Mouse (Mus musculus) monocyte, adult 5-6 weeks (primary cell): ENCODE data around the gene Il17d. TPM values are rescaled to one million over a fixed set of nuclear protein-coding genes. Genes with fewer than 3 reads are reported as not detected.
A peak's percentile ranks its signal among the peaks of the same experiment; 100 is the strongest.

Experiments
- ATAC-seq: fragments of 153-309, 156-312 bp; replicated peaks from 2 replicates; pipeline ENCODE4 v1.8.0; 2017; ENCODE audit warnings: mild to moderate bottlenecking; ENCODE audit not compliant: low TSS enrichment, insufficient number of reproducible peaks, severe bottlenecking, poor library complexity, low FRiP score
- total RNA-seq: library from RNA; stranded (forward); fragments of 200-1000, 200-491, 200-594 nt; gene quantifications from 3 replicates; pipeline ENCODE4 v1.2.3, GENCODE M21; 2017

Il17d gene
- total RNA-seq, 1 experiment from 2014 or later: not detected

- ATAC-seq: peak; percentile 98
Observed at GRCm38 (mm10) chr14:57571155-57572133, 46.9 kb downstream of the Il17d start, which contains the start of gene Eef1akmt1. Gene Eef1akmt1 (minus strand): TSS chr14:57571612.

DNA sequence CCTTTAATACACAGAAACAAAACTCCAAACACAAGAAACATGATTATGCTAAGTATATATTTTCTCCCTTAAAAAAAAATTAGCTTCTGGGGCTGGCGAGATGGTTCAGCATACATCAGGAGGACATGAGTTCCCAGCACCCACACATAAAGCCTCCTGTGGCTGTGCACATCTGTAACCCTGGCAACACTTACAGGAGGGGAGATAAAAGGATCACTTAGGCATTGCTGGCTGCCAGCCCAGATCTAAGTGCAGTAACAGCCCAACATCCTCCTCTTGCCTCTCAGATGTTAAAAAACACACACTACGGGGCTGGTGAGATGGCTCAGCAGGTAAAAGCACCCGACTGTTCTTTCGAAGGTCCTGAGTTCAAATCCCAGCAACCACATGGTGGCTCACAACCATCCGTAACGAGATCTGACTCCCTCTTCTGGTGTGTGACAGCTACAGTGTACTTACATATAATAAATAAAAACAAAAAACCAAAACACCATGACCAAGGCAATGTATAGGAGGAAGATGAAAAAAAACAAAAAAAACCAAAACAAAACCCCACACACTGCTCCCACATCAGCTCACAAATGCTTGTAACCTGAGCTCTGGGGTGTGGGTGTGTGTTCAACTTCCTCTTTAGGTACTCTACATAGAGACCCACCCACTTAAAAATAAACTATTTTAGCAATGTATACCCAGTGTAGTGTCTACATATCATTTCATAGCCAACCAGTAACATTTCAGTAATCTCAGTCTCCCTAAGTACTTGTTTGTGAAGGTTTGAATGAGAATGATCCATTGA, 50.4 kb downstream of the Il17d start:
- ATAC-seq: no peak

DNA sequence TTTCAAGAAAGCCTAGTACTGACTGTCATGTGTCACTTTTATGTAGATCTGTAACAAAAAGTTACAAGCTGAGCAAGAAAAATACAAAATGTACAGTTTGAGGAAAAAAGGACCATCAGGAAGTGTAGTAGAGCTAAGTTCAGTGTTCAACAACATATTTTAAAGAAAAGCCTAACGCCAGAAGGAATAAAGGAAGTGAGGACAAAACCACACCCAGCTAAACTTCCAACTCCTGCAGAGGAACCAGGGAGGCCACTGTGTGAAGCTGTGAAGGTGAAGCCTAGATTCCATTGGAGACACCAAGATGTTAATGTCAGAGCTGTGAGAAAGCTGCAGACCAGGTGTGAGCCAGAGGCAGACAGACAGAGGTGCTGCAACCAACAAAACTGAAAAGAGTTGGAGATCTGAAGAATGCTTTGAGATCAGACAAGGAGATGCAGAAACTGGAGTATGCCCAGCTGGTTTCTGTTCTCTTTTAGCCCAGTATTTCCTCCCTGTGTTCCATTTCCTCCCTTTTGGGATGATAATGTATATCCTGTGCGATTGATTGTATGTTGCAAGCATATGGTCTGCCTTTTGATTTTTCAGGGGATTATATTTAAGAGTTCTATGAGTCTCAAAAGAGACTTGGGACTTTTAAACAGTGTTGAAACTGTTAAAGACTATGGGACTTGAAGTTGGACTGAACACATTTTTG, 51.9 kb downstream of the Il17d start:
- ATAC-seq: 0 out of 2 replicates have a peak, but pooled peaks have one; percentile 25

DNA sequence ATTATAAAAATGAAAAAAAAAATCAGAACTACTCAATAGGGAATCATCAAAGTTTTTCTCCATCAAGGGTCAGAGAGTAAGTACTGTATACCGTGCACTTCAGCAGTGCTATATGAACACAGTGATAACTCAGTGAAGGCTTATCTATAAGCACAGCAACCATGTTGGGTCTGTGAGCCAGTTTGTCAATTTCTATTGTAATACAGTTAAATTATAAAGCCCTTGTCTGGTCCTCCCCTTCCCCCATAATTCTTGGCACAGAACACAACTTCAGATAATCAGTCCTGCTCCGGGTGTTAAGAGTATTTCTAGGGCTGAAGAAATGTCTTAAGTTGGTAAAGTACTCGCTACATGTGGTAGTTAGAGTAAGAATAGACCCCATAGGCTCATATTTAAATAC, 67.3 kb downstream of the Il17d start:
- no peak for ATAC-seq

Other genes starting within 250 kb of the Il17d start
- gene Cryl1, start 126.2 kb upstream of the Il17d start, total RNA-seq: 5.0 to 8.0 TPM (median 5.3 TPM) in 3 replicates
- gene Ift88, start 100.7 kb upstream of the Il17d start, total RNA-seq: 2.7 to 9.5 TPM (median 3.3 TPM) in 3 replicates
- 6.9 to 17.5 TPM (median 7.5 TPM) in 3 replicates for gene Eef1akmt1, start 46.8 kb downstream of the Il17d start, total RNA-seq
- gene Xpo4, start 140.7 kb downstream of the Il17d start, total RNA-seq: 31.5 to 36.8 TPM (median 34.4 TPM) in 3 replicates
- 0.58 TPM in 1 of 3 replicates, not detected in the others for gene Gm49361, start 221.3 kb downstream of the Il17d start, total RNA-seq
- 68.5 to 76.5 TPM (median 75.4 TPM) in 3 replicates for gene Lats2, start 233.6 kb downstream of the Il17d start, total RNA-seq